Mouse (Mus musculus): Measurements from ENCODE around the gene Ccdc61. TPM values are rescaled to one million over a fixed set of nuclear protein-coding genes. Genes with fewer than 3 reads are reported as not detected.
"Not testable (repeated sequence)": the region's sequence is repeated elsewhere in the genome, so short reads cannot be mapped to it uniquely, and the experiment has no call there.

The Ccdc61 gene
- polyA plus RNA-seq, 1 experiment from 2014 or later = 23.7 TPM

GRCm38 (mm10) chr7:18884745-18885422 lies 25.3 kb downstream of the Ccdc61 start:
- POLR2A ChIA-PET = no interaction called here

DNA sequence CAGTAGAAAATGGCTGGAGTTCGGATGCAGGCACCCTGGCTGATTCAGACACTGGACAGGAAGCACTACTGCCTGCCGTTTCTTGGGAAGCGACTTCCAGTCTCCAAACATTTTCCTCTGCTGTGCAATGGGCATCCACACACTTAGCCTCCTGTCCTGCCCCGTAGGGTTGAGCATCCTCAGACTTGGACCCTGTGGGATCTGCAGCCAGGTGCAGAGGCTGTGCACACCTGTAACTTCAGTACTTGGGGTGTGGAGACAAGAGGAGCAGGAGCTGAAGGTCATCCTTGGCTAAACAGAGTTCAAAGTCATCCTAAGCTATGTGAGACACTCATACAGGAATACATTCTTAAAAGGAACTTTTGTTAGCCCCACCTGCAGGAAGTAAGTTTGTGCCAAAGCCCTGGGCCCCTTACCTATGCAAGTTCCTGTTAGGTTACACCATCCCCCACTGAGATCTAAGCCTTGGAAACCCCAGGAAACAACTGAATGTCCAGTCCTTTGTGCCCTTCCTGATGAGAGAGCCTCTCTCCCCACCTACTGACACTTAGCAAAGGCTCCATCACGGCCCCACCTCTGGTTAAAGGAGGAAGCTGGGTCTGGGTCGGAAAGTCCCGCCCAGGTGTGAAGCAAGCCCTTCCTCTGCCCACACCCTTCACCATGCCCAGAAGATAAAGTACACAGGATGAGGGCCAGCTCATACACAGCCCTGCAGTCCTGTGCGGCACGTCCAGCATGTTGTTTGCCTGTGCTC lies 26.0 kb downstream of the Ccdc61 start:
- POLR2A ChIA-PET = no interaction called here
- in situ Hi-C loops (cut with MboI; ENCODE audit: low pct_unique_long_range_greater_than_20kb) = no loop called here
- CTCF ChIA-PET = interaction anchor here (1.4 kb wide), 1 partner anchor 134 kb away, joined by 3 read pairs; no protein-coding TSS in a partner anchor
- ATAC-seq (no peak), DNase-seq (ENCODE audit: low read depth, low spot score) (no peak)
- H3K27me3 ChIP-seq = no peaks in the 10 kb centered on the region
- no peak for TF ChIP-seq CTCF (IDR thresholded peaks at IDR 0.05)

More at GRCm38 (mm10) chr7:18884745-18885422, 25.3 kb downstream of the Ccdc61 start:
- CTCF ChIA-PET = interaction anchor here (1.4 kb wide), 1 partner anchor 135 kb away, joined by 3 read pairs; no protein-coding TSS in a partner anchor
- in situ Hi-C loops (cut with MboI; ENCODE audit: low pct_unique_long_range_greater_than_20kb) = no loop called here
- ATAC-seq = no peak
- H3K27me3 ChIP-seq = no peaks in the 10 kb centered on the region
- no peak for TF ChIP-seq CTCF (IDR thresholded peaks at IDR 0.05)
- DNase-seq (ENCODE audit: low read depth, low spot score) = no peak

- POLR2A ChIA-PET = no interaction called here
- H3K27me3 ChIP-seq = no peaks in the 10 kb centered on the region
- in situ Hi-C loops (cut with MboI; ENCODE audit: low pct_unique_long_range_greater_than_20kb) = loop anchor here (10.0 kb wide), 1 partner anchor 134 kb away; no protein-coding TSS in a partner anchor
- ATAC-seq (no peak), DNase-seq (ENCODE audit: low read depth, low spot score) (no peak)
- CTCF ChIA-PET = interaction anchor here (1.1 to 2.3 kb wide), 2 partner anchors 13 to 14 kb away, joined by 3 to 7 read pairs; no protein-coding TSS in a partner anchor
- no peak for TF ChIP-seq CTCF (IDR thresholded peaks at IDR 0.05)
Observed at GRCm38 (mm10) chr7:18878691-18879090, 31.5 kb downstream of the Ccdc61 start.

- CTCF ChIA-PET = no interaction called here
- no peak for ATAC-seq
- in situ Hi-C loops (cut with MboI; ENCODE audit: low pct_unique_long_range_greater_than_20kb) = loop anchor here (10.0 kb wide), 1 partner anchor 131 kb away; no protein-coding TSS in a partner anchor
- DNase-seq (ENCODE audit: low read depth, low spot score) = no peak
- POLR2A ChIA-PET = no interaction called here
- H3K27me3 ChIP-seq = no peaks in the 10 kb centered on the region
- no peak for TF ChIP-seq CTCF (IDR thresholded peaks at IDR 0.05)
Observed at GRCm38 (mm10) chr7:18875372-18875771, 34.8 kb downstream of the Ccdc61 start.

- ChIA-PET POLR2A (no interaction called here), CTCF (interaction anchor here (0.9 to 2.1 kb wide), 6 partner anchors 10 to 1800 kb away, joined by 3 to 7 read pairs (median 3); partner anchors contain the start of gene Psg16)
- ATAC-seq (peak; percentile 60), DNase-seq (ENCODE audit: low read depth, low spot score) (no peak)
- in situ Hi-C loops (cut with MboI; ENCODE audit: low pct_unique_long_range_greater_than_20kb) = loop anchor here (10.0 to 25.0 kb wide), 2 partner anchors 128 to 661 kb away; no protein-coding TSS in a partner anchor
- H3K27me3 ChIP-seq = no peaks in the 10 kb centered on the region
- TF ChIP-seq CTCF (IDR thresholded peaks at IDR 0.05) = peak; percentile 73
Observed at GRCm38 (mm10) chr7:18873253-18873652, 37.0 kb downstream of the Ccdc61 start.

DNA sequence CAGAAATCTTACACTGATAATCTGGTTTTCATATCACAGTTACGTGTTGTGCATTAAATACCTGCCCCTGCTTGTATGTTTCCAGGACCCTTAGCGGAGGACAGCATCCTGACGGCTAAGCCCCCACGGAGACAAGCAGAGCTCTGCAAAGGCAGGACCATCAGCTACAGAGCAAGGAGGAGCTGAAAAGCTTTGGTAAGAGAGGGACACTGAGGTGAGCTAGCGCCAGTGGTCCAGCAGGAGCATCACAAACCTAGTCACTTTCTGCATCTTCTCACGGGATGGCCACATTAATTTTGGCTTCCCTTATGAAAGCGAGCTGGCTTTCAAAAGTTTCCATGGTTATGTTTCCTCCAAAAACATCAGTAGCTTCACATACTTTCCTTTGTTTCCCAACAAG lies 37.4 kb downstream of the Ccdc61 start:
- CTCF ChIA-PET = interaction anchor here (0.9 to 2.1 kb wide), 5 partner anchors 9 to 1799 kb away, joined by 3 to 7 read pairs (median 3); partner anchors contain the start of gene Psg16
- no peak for DNase-seq (ENCODE audit: low read depth, low spot score)
- ATAC-seq = no peak
- TF ChIP-seq CTCF (IDR thresholded peaks at IDR 0.05) = no peak
- H3K27me3 ChIP-seq = no peaks in the 10 kb centered on the region
- in situ Hi-C loops (cut with MboI; ENCODE audit: low pct_unique_long_range_greater_than_20kb) = loop anchor here (10.0 to 25.0 kb wide), 2 partner anchors 128 to 661 kb away; no protein-coding TSS in a partner anchor
- POLR2A ChIA-PET = no interaction called here

- CTCF ChIA-PET = interaction anchor here (0.9 to 2.1 kb wide), 4 partner anchors 8 to 1799 kb away, joined by 3 to 7 read pairs (median 4); partner anchors contain the start of gene Psg16
Observed at GRCm38 (mm10) chr7:18872014-18872802, 38.0 kb downstream of the Ccdc61 start.

DNA sequence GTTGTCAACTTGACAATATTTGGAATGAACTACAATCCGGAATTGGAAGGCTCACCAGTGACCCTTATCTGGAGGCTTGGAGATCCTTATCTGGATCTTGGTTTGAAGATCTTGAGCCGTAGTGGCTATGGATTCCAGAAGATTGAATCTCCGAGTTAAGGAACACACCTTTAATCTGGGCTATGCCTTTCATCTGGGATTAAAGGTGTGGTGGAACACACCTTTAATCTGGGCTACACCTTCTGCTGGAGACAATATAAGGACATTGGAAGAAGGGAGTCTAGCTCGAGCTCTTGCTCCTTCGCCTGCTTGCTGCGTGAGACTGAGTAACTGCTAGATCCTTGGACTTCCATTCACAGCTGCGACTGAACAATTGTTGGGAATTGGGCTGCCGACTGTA lies 39.2 kb downstream of the Ccdc61 start, which contains the start of gene Pglyrp1:
Pglyrp1 (plus strand) TSS at position 301 of the 400 bp plus-strand sequence.
- DNase-seq (ENCODE audit: low read depth, low spot score); H3K27me3 ChIP-seq; POLR2A ChIA-PET; CTCF ChIA-PET; ATAC-seq: not testable (repeated sequence)
- in situ Hi-C loops (cut with MboI; ENCODE audit: low pct_unique_long_range_greater_than_20kb) = loop anchor here (10.0 to 25.0 kb wide), 2 partner anchors 126 to 659 kb away; no protein-coding TSS in a partner anchor

More at GRCm38 (mm10) chr7:18872014-18872802, 38.0 kb downstream of the Ccdc61 start:
- POLR2A ChIA-PET = no interaction called here
- H3K27me3 ChIP-seq = no peaks in the 10 kb centered on the region
- TF ChIP-seq CTCF (IDR thresholded peaks at IDR 0.05) = no peak
- DNase-seq (ENCODE audit: low read depth, low spot score) (no peak), ATAC-seq (no peak)
- in situ Hi-C loops (cut with MboI; ENCODE audit: low pct_unique_long_range_greater_than_20kb) = loop anchor here (10.0 to 25.0 kb wide), 2 partner anchors 127 to 660 kb away; no protein-coding TSS in a partner anchor

DNA sequence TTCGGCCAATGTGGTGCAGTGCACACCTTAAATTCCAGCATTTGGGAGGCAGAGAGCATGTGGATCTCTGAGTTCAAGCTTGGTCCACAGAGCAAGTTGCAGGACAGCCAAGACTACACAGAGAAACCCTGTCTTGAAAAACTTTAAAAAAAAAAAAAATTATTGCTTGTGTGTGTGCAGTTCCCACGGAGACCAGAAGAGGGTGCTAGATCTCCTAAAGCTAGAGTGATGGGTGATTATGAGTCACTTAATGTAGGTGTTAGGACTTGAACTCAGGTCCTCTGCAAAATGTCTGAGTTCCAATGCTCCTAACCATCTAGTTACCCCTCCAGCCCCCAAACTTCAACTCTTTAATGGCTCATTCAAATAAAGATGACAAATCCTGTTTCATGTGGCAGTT lies 41.7 kb downstream of the Ccdc61 start:
- ChIA-PET CTCF (interaction anchor here (0.8 to 1.8 kb wide), 2 partner anchors 12 to 119 kb away, joined by 3 to 5 read pairs; no protein-coding TSS in a partner anchor), POLR2A (no interaction called here)
- no peak for DNase-seq (ENCODE audit: low read depth, low spot score)
- H3K27me3 ChIP-seq = no peaks in the 10 kb centered on the region
- ATAC-seq = no peak
- TF ChIP-seq CTCF (IDR thresholded peaks at IDR 0.05) = peak; percentile 50
- in situ Hi-C loops (cut with MboI; ENCODE audit: low pct_unique_long_range_greater_than_20kb) = loop anchor here (25.0 kb wide), 1 partner anchor 656 kb away; no protein-coding TSS in a partner anchor

Measured in Patski (cell line).